Mouse (Mus musculus): ENCODE measurements around the gene Atp8a2.

DNA sequence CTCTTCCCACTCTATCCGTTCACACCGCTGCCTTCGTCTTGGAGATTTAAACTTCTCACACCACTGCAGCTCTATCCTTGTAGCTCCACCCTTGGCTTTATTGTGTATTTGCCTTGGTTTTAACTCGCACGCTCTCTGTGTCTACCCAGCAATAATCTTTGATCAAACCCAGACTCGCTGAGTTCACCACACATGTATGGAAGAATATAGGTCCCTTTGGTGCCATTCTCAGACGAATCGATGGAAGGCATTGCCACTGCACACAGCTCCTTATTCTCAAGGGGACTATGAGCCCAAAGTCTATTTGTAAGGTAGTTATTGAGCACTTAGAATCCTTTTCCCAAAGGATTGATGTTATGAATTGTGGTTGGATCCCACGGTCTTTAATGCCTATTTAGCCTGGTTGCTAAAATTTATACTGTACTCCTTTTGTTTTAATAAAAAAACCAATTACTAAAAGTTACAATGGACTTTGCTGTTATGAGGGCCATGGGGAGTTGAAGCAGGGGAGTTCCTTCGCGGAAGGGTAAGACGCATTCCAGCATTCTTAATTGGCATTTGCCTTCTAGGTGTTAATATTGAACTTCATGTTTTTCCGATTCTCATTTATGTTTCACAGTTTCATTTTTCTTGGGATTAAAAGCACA, 265.4 kb downstream of the Atp8a2 start:
- no peak for TF ChIP-seq POLR2A (IDR thresholded peaks at IDR 0.05; ENCODE audit: borderline replicate concordance, low read depth, low read length)
- no peak for TF ChIP-seq CTCF (IDR thresholded peaks at IDR 0.05; ENCODE audit: low read depth, low read length)
